Mouse (Mus musculus) lung, embryonic 14.5 days (tissue): ENCODE data around the gene Usp34. TPM values are rescaled to one million over a fixed set of nuclear protein-coding genes. Genes with fewer than 3 reads are reported as not detected.
"Not testable (repeated sequence)": the region's sequence is repeated elsewhere in the genome, so short reads cannot be mapped to it uniquely, and the experiment has no call there.

Experiments
- ATAC-seq: fragments of 200-750 bp; cut with Nextera tagmentation; 2 replicates; pipeline ENCODE4 v1.8.0; 2017; ENCODE audit warnings: mild to moderate bottlenecking, moderate TSS enrichment, moderate library complexity; ENCODE audit not compliant: insufficient read depth
- DNase-seq: peaks from one replicate; pipeline ENCODE4 v3.0.0-alpha.2; 2015
- H3K27ac ChIP-seq: fragments of 300-500 bp; sonication (generic); 2 replicates; pipeline ENCODE4 v1.5.1; 2014; ENCODE audit warnings: low read depth, mild to moderate bottlenecking, moderate library complexity
- H3K27me3 ChIP-seq: fragments of 300-500 bp; sonication (generic); 2 replicates; pipeline ENCODE4 v1.6.1; 2014; ENCODE audit warnings: low read length, control low read depth; ENCODE audit not compliant: insufficient read depth
- H3K36me3 ChIP-seq: fragments of 300-500 bp; sonication (generic); 2 replicates; pipeline ENCODE4 v1.6.1; 2014; ENCODE audit warnings: control low read depth; ENCODE audit not compliant: insufficient read depth
- H3K4me1 ChIP-seq: fragments of 300-500 bp; sonication (generic); 2 replicates; pipeline ENCODE4 v1.6.1; 2014; ENCODE audit warnings: antibody characterized with exemption, control low read depth; ENCODE audit not compliant: insufficient read depth
- H3K4me2 ChIP-seq: fragments of 300-500 bp; sonication (generic); 2 replicates; pipeline ENCODE4 v1.6.1; 2014; ENCODE audit warnings: mild to moderate bottlenecking
- H3K4me3 ChIP-seq: fragments of 300-500 bp; sonication (generic); 2 replicates; pipeline ENCODE4 v1.5.1; 2014; ENCODE audit warnings: low read depth, low read length
- H3K9ac ChIP-seq: fragments of 300-500 bp; sonication (generic); 2 replicates; pipeline ENCODE4 v1.6.1; 2014
- H3K9me3 ChIP-seq: fragments of 300-500 bp; sonication (generic); 2 replicates; pipeline ENCODE4 v1.6.1; 2016; ENCODE audit warnings: low read depth, low read length, control low read depth
- CTCF ChIP-seq: IDR thresholded peaks from 2 replicates; pipeline ENCODE4 v1.5.1; 2016; ENCODE audit warnings: antibody characterized with exemption, low read depth
- WGBS: fragments of 180-500 bp; shearing (Covaris S2); extraction: QIAGEN DNeasy Blood & Tissue Kit; methylation state at CpG from one replicate; pipeline ENCODE4 v1.1.7; 2014; 5-methylcytosine and 5-hydroxymethylcytosine counted together
- polyA plus RNA-seq: library from polyadenylated mRNA; unstranded; fragments of >200 nt; fragmentation: Nextera tagmentation; extraction: Ambion mirVana; gene quantifications from 2 replicates; pipeline ENCODE4 v1.2.1, GENCODE M21; 2014

Gene Usp34
- polyA plus RNA-seq, 1 experiment from 2014 or later: 37.2 TPM

DNA sequence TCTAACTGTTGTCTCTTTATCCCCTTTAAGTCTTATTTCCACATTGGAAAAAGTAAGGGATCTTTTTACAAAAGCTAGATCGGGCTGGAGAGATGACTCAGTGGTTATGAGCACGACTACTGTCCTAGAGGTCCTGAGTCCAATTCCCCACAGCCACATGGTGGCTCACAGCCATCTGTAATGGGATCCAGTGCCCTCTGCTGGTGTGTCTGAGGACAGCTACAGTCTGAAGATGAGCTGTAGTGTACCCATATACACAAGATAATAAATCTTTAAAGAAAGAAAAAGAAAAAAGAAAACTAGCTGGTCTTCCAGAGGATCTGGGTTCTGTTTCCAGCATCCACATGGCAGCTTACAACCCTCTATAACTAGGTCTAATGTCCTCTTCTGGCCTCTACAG is 123.3 kb downstream of the Usp34 start:
- H3K9me3 ChIP-seq: no peaks in the 10 kb centered on the region
- H3K27ac ChIP-seq: no peak overlapping the region
- no peaks in the 10 kb centered on the region for H3K4me1 ChIP-seq
- DNase-seq: no peak
- H3K4me3 ChIP-seq: no peak overlapping the region
- no peak overlapping the region for H3K9ac ChIP-seq
- 90% methylated on average over 2 of the region's 2 CpGs for WGBS
- peaks cover 79% of the 10 kb centered on the region for H3K36me3 ChIP-seq
- no peak for TF ChIP-seq CTCF
- no peak for ATAC-seq
- no peaks in the 10 kb centered on the region for H3K27me3 ChIP-seq
- H3K4me2 ChIP-seq: no peak overlapping the region

GRCm38 (mm10) chr11:23436076-23436475 is 129.4 kb downstream of the Usp34 start:
- Histone ChIP-seq H3K9me3 (no peaks in the 10 kb centered on the region), H3K36me3 (peaks cover 75% of the 10 kb centered on the region), H3K27me3 (no peaks in the 10 kb centered on the region), H3K4me2 (no peak overlapping the region), H3K27ac (no peak overlapping the region), H3K4me3 (no peak overlapping the region), H3K4me1 (no peaks in the 10 kb centered on the region), H3K9ac (no peak overlapping the region)
- TF ChIP-seq CTCF: no peak
- ATAC-seq (no peak), DNase-seq (peak; percentile 17)
- 79% methylated on average over 2 of the region's 2 CpGs for WGBS

DNA sequence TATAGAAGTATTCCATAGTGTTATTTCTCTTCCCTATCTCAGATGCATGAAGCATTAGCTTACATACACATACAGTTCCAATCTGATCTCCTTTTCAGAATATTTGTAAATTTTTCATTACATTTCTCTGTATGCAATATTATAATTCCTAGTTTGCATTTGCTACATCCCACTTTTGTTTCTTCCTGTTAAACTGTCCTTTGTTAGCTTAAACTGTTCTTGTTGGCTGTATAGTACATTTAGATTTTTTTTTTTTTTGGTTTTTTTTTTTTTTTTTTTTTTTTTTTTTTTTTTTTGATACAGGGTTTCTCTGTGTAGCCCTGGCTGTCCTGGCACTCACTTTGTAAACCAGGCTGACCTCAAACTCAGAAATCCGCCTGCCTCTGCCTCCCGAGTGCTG is 159.2 kb downstream of the Usp34 start:
- H3K36me3 ChIP-seq: peaks cover 51% of the 10 kb centered on the region
- ATAC-seq: not testable (repeated sequence)
- 94% methylated on average over 2 of the region's 2 CpGs for WGBS

GRCm38 (mm10) chr11:23489955-23490354 is 183.3 kb downstream of the Usp34 start:
- no peak for TF ChIP-seq CTCF
- 75% methylated on average over 1 of the region's 1 CpGs for WGBS
- no peak for ATAC-seq

More for the DNA sequence above, 159.2 kb downstream of the Usp34 start:
- not testable (repeated sequence) for DNase-seq, H3K9me3 ChIP-seq, H3K4me2 ChIP-seq, H3K27me3 ChIP-seq, H3K4me1 ChIP-seq, H3K4me3 ChIP-seq, H3K9ac ChIP-seq, H3K27ac ChIP-seq

GRCm38 (mm10) chr11:23492048-23492790 is 185.5 kb downstream of the Usp34 start:
- Histone ChIP-seq H3K27ac (no peak overlapping the region), H3K27me3 (no peaks in the 10 kb centered on the region), H3K4me3 (no peak overlapping the region), H3K4me2 (no peak overlapping the region), H3K9ac (no peak overlapping the region), H3K4me1 (peaks cover 7% of the 10 kb centered on the region; the same call in 1 of the 2 replicates), H3K36me3 (peaks cover 83% of the 10 kb centered on the region), H3K9me3 (no peaks in the 10 kb centered on the region)
- ATAC-seq (no peak), DNase-seq (no peak)
- whole genome bisulfite sequencing: 84% methylated on average over 4 of the region's 4 CpGs
- TF ChIP-seq CTCF: no peak

More at GRCm38 (mm10) chr11:23489955-23490354, 183.3 kb downstream of the Usp34 start:
- no peak for DNase-seq
- H3K4me3 ChIP-seq: no peak overlapping the region
- peaks cover 85% of the 10 kb centered on the region for H3K36me3 ChIP-seq
- H3K27me3 ChIP-seq: no peaks in the 10 kb centered on the region
- H3K4me2 ChIP-seq: no peak overlapping the region
- H3K9me3 ChIP-seq: no peaks in the 10 kb centered on the region
- H3K4me1 ChIP-seq: no peaks in the 10 kb centered on the region
- no peak overlapping the region for H3K9ac ChIP-seq
- no peak overlapping the region for H3K27ac ChIP-seq

DNA sequence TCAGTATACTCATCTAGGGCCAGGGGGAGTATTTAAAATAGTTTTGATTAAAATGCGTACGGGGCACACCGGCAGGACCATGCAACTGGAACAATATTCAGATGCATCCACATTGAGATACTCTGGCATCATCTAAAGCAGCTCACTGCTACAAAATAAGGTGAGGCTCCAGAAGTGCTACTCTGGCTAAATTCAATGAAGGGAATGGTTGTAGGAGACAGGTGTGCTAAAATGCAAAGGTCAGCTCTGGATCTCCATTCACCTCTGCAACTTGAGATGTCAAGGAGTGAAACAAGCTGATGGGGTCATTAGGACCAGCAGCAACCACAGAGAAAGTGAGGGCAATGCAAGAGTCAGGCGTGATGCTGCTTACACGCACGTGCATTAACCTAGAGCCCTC is 188.5 kb downstream of the Usp34 start:
- H3K4me3 ChIP-seq: no peak overlapping the region
- no peaks in the 10 kb centered on the region for H3K9me3 ChIP-seq
- DNase-seq (no peak), ATAC-seq (no peak)
- 94% methylated on average over 6 of the region's 6 CpGs for WGBS
- H3K27ac ChIP-seq: no peak overlapping the region
- H3K36me3 ChIP-seq: peaks cover 53% of the 10 kb centered on the region
- TF ChIP-seq CTCF: no peak
- no peaks in the 10 kb centered on the region for H3K27me3 ChIP-seq
- H3K4me1 ChIP-seq: peaks cover 7% of the 10 kb centered on the region; the same call in 1 of the 2 replicates
- H3K9ac ChIP-seq: no peak overlapping the region
- no peak overlapping the region; the same call in 1 of the 2 replicates for H3K4me2 ChIP-seq

DNA sequence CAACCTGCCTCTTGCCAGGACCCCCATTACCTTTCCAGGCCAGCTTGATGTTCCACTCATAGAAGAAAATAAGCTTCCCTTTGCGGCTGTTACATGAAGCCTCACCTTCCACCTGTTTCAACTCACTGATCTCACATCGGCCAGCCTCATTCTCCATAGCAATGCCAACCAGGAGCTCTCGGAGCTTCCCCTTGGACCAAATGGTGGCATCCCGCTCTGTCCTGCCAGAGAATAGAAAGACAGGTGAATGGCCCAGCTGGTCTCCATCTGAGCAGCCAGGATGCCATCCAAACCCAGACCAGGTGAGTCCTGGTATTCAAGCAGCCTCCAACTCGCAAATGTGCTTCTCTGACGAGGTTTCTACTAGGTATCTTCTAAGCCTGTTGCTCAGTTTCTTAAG is 190.0 kb downstream of the Usp34 start:
- no peak for ATAC-seq

More for the DNA sequence above, 190.0 kb downstream of the Usp34 start:
- Histone ChIP-seq H3K27me3 (no peaks in the 10 kb centered on the region), H3K4me3 (peak overlapping the region; percentile 80), H3K9me3 (no peaks in the 10 kb centered on the region), H3K9ac (peak overlapping the region; percentile 94), H3K36me3 (peaks cover 39% of the 10 kb centered on the region), H3K27ac (no peak overlapping the region), H3K4me1 (peaks cover 7% of the 10 kb centered on the region; the same call in 1 of the 2 replicates), H3K4me2 (peak overlapping the region; percentile 80)
- no peak for DNase-seq
- TF ChIP-seq CTCF: no peak
- WGBS: 40% methylated on average over 6 of the region's 6 CpGs
